Mouse (Mus musculus) embryonic facial prominence, embryonic 13.5 days (tissue): ENCODE measurements around the gene Cd200r3. TPM values are rescaled to one million over a fixed set of nuclear protein-coding genes. Genes with fewer than 3 reads are reported as not detected.

Source experiments
- ATAC-seq: fragments of 200-750 bp; cut with Nextera tagmentation; 2 replicates; pipeline ENCODE4 v1.8.0; 2017; ENCODE audit warnings: low read depth; ENCODE audit not compliant: insufficient number of reproducible peaks, insufficient read depth, low FRiP score, low TSS enrichment
- H3K27ac ChIP-seq: fragments of 300-500 bp; sonication (generic); 2 replicates; pipeline ENCODE4 v1.5.1; 2015; ENCODE audit warnings: moderate library complexity, mild to moderate bottlenecking, inconsistent platforms
- H3K27me3 ChIP-seq: fragments of 300-500 bp; sonication (generic); 2 replicates; pipeline ENCODE4 v1.6.1; 2015; ENCODE audit warnings: mild to moderate bottlenecking, inconsistent platforms
- H3K36me3 ChIP-seq: fragments of 300-500 bp; sonication (generic); 2 replicates; pipeline ENCODE4 v1.6.1; 2015; ENCODE audit warnings: mild to moderate bottlenecking, inconsistent platforms
- H3K4me1 ChIP-seq: fragments of 300-500 bp; sonication (generic); 2 replicates; pipeline ENCODE4 v1.6.1; 2015; ENCODE audit warnings: inconsistent platforms
- H3K4me2 ChIP-seq: fragments of 300-500 bp; sonication (generic); 2 replicates; pipeline ENCODE4 v1.6.1; 2015; ENCODE audit warnings: moderate library complexity, mild to moderate bottlenecking, inconsistent platforms
- H3K4me3 ChIP-seq: fragments of 300-500 bp; sonication (generic); 2 replicates; pipeline ENCODE4 v1.5.1; 2015; ENCODE audit warnings: mild to moderate bottlenecking, inconsistent platforms
- H3K9ac ChIP-seq: fragments of 300-500 bp; sonication (generic); 2 replicates; pipeline ENCODE4 v1.6.1; 2015; ENCODE audit warnings: mild to moderate bottlenecking, inconsistent platforms
- H3K9me3 ChIP-seq: fragments of 300-500 bp; sonication (generic); 2 replicates; pipeline ENCODE4 v1.6.1; 2016; ENCODE audit warnings: inconsistent platforms
- WGBS: fragments of 180-500 bp; shearing (Covaris S2); methylation state at CpG from one replicate; pipeline ENCODE4 v1.1.7; 2015; ENCODE audit warnings: mixed read lengths; 5-methylcytosine and 5-hydroxymethylcytosine counted together
- polyA plus RNA-seq: library from polyadenylated mRNA; unstranded; fragments of >200 nt; fragmentation: Nextera tagmentation; extraction: Ambion mirVana; gene quantifications from 2 replicates; pipeline ENCODE4 v1.2.1, GENCODE M21; 2015

The Cd200r3 gene
- polyA plus RNA-seq, 1 experiment from 2014 or later = not detected

- no peak overlapping the region for H3K9ac ChIP-seq
- WGBS = 79% methylated on average over 6 of the region's 6 CpGs
- no peak overlapping the region for H3K4me2 ChIP-seq
- no peaks in the 10 kb centered on the region for H3K4me1 ChIP-seq
- ATAC-seq = no peak
- H3K36me3 ChIP-seq = no peaks in the 10 kb centered on the region
- H3K27ac ChIP-seq = no peak overlapping the region
- H3K27me3 ChIP-seq = no peaks in the 10 kb centered on the region
- no peak overlapping the region for H3K4me3 ChIP-seq
- H3K9me3 ChIP-seq = no peaks in the 10 kb centered on the region
Measured at GRCm38 (mm10) chr16:44994206-44994953, 50.9 kb downstream of the Cd200r3 start.

GRCm38 (mm10) chr16:44995111-44995510, 51.6 kb downstream of the Cd200r3 start:
- ATAC-seq = no peak
- H3K27ac ChIP-seq = no peak overlapping the region

GRCm38 (mm10) chr16:44996701-44997100, 53.2 kb downstream of the Cd200r3 start:
- Histone ChIP-seq H3K9ac (no peak overlapping the region), H3K4me1 (no peaks in the 10 kb centered on the region), H3K27me3 (no peaks in the 10 kb centered on the region), H3K4me2 (no peak overlapping the region), H3K36me3 (no peaks in the 10 kb centered on the region), H3K4me3 (no peak overlapping the region), H3K27ac (no peak overlapping the region), H3K9me3 (no peaks in the 10 kb centered on the region)
- WGBS = 88% methylated on average over 1 of the region's 1 CpGs
- no peak for ATAC-seq

More at GRCm38 (mm10) chr16:44995111-44995510, 51.6 kb downstream of the Cd200r3 start:
- Histone ChIP-seq H3K9me3 (no peaks in the 10 kb centered on the region), H3K4me2 (no peak overlapping the region), H3K27me3 (no peaks in the 10 kb centered on the region), H3K9ac (no peak overlapping the region), H3K36me3 (no peaks in the 10 kb centered on the region), H3K4me3 (no peak overlapping the region), H3K4me1 (no peaks in the 10 kb centered on the region)
- 48% methylated on average over 1 of the region's 1 CpGs for WGBS

- Histone ChIP-seq H3K4me1 (no peaks in the 10 kb centered on the region), H3K36me3 (no peaks in the 10 kb centered on the region), H3K27me3 (no peaks in the 10 kb centered on the region), H3K9me3 (no peaks in the 10 kb centered on the region), H3K9ac (no peak overlapping the region), H3K27ac (no peak overlapping the region), H3K4me3 (no peak overlapping the region), H3K4me2 (no peak overlapping the region)
- 61% methylated on average over 3 of the region's 3 CpGs for WGBS
- no peak for ATAC-seq
Measured at GRCm38 (mm10) chr16:44999537-44999936, 56.1 kb downstream of the Cd200r3 start.

GRCm38 (mm10) chr16:45004443-45004842, 61.0 kb downstream of the Cd200r3 start:
- H3K27ac ChIP-seq = no peak overlapping the region
- no peaks in the 10 kb centered on the region for H3K36me3 ChIP-seq
- H3K4me1 ChIP-seq = no peaks in the 10 kb centered on the region
- H3K27me3 ChIP-seq = no peaks in the 10 kb centered on the region
- no peak overlapping the region for H3K4me2 ChIP-seq
- H3K4me3 ChIP-seq = no peak overlapping the region
- WGBS = 49% methylated on average over 3 of the region's 3 CpGs
- no peak overlapping the region for H3K9ac ChIP-seq
- no peak for ATAC-seq
- no peaks in the 10 kb centered on the region for H3K9me3 ChIP-seq

GRCm38 (mm10) chr16:45005280-45005679, 61.8 kb downstream of the Cd200r3 start:
- no peaks in the 10 kb centered on the region for H3K4me1 ChIP-seq
- H3K27ac ChIP-seq = no peak overlapping the region
- ATAC-seq = no peak
- no peak overlapping the region for H3K4me2 ChIP-seq
- H3K36me3 ChIP-seq = no peaks in the 10 kb centered on the region
- no peaks in the 10 kb centered on the region for H3K9me3 ChIP-seq
- no peak overlapping the region for H3K4me3 ChIP-seq
- 67% methylated on average over 3 of the region's 3 CpGs for WGBS
- no peaks in the 10 kb centered on the region for H3K27me3 ChIP-seq
- H3K9ac ChIP-seq = no peak overlapping the region

GRCm38 (mm10) chr16:45006971-45007370, 63.5 kb downstream of the Cd200r3 start:
- Histone ChIP-seq H3K27me3 (no peaks in the 10 kb centered on the region), H3K4me3 (no peak overlapping the region), H3K4me1 (no peaks in the 10 kb centered on the region), H3K27ac (no peak overlapping the region), H3K9me3 (no peaks in the 10 kb centered on the region), H3K36me3 (no peaks in the 10 kb centered on the region), H3K9ac (no peak overlapping the region), H3K4me2 (no peak overlapping the region)
- 55% methylated on average over 2 of the region's 2 CpGs for WGBS
- no peak for ATAC-seq

- ATAC-seq = no peak
- 82% methylated on average over 4 of the region's 4 CpGs for WGBS
Measured at GRCm38 (mm10) chr16:45007807-45008206, 64.3 kb downstream of the Cd200r3 start.

GRCm38 (mm10) chr16:45009634-45010033, 66.2 kb downstream of the Cd200r3 start:
- H3K9me3 ChIP-seq = no peaks in the 10 kb centered on the region
- no peak for ATAC-seq
- H3K27me3 ChIP-seq = no peaks in the 10 kb centered on the region
- 41% methylated on average over 5 of the region's 5 CpGs for WGBS
- no peaks in the 10 kb centered on the region for H3K4me1 ChIP-seq
- peak overlapping the region; percentile 12; the same call in 1 of the 2 replicates for H3K27ac ChIP-seq
- H3K36me3 ChIP-seq = no peaks in the 10 kb centered on the region
- H3K4me3 ChIP-seq = no peak overlapping the region
- no peak overlapping the region for H3K4me2 ChIP-seq
- no peak overlapping the region for H3K9ac ChIP-seq

More at GRCm38 (mm10) chr16:45007807-45008206, 64.3 kb downstream of the Cd200r3 start:
- Histone ChIP-seq H3K9ac (no peak overlapping the region), H3K4me3 (no peak overlapping the region), H3K36me3 (no peaks in the 10 kb centered on the region), H3K27ac (no peak overlapping the region), H3K4me2 (no peak overlapping the region), H3K9me3 (no peaks in the 10 kb centered on the region), H3K27me3 (no peaks in the 10 kb centered on the region), H3K4me1 (no peaks in the 10 kb centered on the region)

GRCm38 (mm10) chr16:45015591-45015990, 72.1 kb downstream of the Cd200r3 start:
- Histone ChIP-seq H3K4me1 (no peaks in the 10 kb centered on the region), H3K4me3 (no peak overlapping the region), H3K4me2 (no peak overlapping the region), H3K27ac (no peak overlapping the region), H3K9me3 (no peaks in the 10 kb centered on the region), H3K9ac (no peak overlapping the region), H3K27me3 (no peaks in the 10 kb centered on the region), H3K36me3 (no peaks in the 10 kb centered on the region)
- WGBS = 76% methylated on average over 1 of the region's 1 CpGs
- ATAC-seq = no peak

GRCm38 (mm10) chr16:45016488-45016887, 73.0 kb downstream of the Cd200r3 start:
- WGBS = 47% methylated on average over 3 of the region's 3 CpGs

GRCm38 (mm10) chr16:45018868-45019267, 75.4 kb downstream of the Cd200r3 start:
- WGBS = 92% methylated on average over 2 of the region's 2 CpGs
- Histone ChIP-seq H3K27ac (no peak overlapping the region), H3K27me3 (no peaks in the 10 kb centered on the region), H3K4me2 (no peak overlapping the region), H3K9ac (no peak overlapping the region), H3K4me1 (no peaks in the 10 kb centered on the region), H3K9me3 (no peaks in the 10 kb centered on the region), H3K4me3 (no peak overlapping the region), H3K36me3 (no peaks in the 10 kb centered on the region)
- no peak for ATAC-seq

More at GRCm38 (mm10) chr16:45016488-45016887, 73.0 kb downstream of the Cd200r3 start:
- Histone ChIP-seq H3K9ac (no peak overlapping the region), H3K4me2 (no peak overlapping the region), H3K4me1 (no peaks in the 10 kb centered on the region), H3K27ac (no peak overlapping the region; the same call in 1 of the 2 replicates), H3K9me3 (no peaks in the 10 kb centered on the region), H3K27me3 (no peaks in the 10 kb centered on the region), H3K4me3 (no peak overlapping the region), H3K36me3 (no peaks in the 10 kb centered on the region)
- no peak for ATAC-seq
